Mouse (Mus musculus) gonadal fat pad, adult 2 months (tissue): ENCODE results near the gene Klhl22. TPM values are rescaled to one million over a fixed set of nuclear protein-coding genes. Genes with fewer than 3 reads are reported as not detected.
"Not testable (repeated sequence)": the region's sequence is repeated elsewhere in the genome, so short reads cannot be mapped to it uniquely, and the experiment has no call there.

ENCODE experiments used
- DNase-seq: peaks from one replicate; pipeline ENCODE4 v3.0.0-alpha.2; 2012; ENCODE audit warnings: low read depth
- polyA plus RNA-seq: library from polyadenylated mRNA; depleted of rRNA; stranded (reverse); fragments of >200 nt; gene quantifications from 2 replicates; pipeline ENCODE4 v1.2.3, GENCODE M21; 2012; rRNA removed

Gene Klhl22
- polyA plus RNA-seq, result 44.3 and 56.7 TPM in 2 replicates

DNA sequence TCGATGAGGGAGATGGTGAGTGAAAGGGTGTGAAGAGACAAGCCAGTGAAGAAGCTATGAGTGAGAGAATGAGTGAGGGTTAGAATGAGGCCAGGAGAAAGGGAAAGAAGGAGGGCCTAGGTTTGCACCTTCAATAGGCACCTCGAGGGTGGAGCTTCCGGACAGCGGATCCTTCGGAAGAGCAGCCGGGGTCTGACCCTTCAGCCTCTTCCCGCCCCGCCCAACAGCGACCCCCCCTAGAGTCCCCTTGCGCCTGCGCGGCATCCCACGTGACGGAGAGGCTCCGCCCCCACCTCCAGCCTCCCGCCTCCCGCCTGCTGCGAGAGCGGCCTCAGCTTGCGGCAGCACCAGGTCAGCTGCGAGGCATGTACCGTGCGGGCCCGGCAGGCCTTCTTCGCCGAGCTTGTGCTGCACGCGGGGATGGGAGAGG lies at the start of gene Klhl22:
TSS of gene Klhl22 (plus strand) at position 275 of the 430 bp plus-strand sequence.
- no peak for DNase-seq

- no peak for DNase-seq
These were observed 41.6 kb upstream of the Klhl22 start for GRCm38 (mm10) chr16:17717791-17718190.

DNA sequence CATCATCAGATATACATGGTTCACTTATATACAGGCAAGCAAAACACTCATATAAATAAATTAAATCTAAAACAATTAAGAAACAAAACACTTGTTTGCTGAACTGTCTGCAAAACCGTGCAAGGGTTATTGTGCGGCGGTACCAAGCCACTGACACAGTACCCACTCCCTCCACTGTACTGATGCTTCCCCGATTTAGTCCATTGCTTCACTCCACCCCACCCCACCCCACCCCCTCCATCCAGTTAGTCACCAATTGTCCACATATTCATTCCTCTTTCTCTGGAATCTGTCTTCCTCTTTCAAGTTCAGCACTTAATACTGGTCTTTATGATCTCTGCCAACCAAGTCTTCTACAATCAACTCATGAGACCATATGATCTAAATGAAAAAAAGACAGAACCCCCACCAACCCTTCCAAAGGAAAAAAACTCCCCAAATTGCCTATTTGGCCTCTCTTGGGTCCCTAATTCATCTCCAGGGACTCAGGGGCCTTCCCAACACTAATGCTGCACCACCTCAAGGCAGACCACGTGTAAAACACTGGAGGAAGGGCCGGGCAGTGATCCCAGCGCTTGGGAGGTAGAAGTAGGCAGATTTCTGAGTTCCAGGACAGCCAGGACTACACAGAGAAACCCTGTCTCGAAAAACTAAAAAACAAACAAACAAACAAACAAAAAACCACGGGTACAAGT lies 38.2 kb upstream of the Klhl22 start:
- DNase-seq, result no peak

DNA sequence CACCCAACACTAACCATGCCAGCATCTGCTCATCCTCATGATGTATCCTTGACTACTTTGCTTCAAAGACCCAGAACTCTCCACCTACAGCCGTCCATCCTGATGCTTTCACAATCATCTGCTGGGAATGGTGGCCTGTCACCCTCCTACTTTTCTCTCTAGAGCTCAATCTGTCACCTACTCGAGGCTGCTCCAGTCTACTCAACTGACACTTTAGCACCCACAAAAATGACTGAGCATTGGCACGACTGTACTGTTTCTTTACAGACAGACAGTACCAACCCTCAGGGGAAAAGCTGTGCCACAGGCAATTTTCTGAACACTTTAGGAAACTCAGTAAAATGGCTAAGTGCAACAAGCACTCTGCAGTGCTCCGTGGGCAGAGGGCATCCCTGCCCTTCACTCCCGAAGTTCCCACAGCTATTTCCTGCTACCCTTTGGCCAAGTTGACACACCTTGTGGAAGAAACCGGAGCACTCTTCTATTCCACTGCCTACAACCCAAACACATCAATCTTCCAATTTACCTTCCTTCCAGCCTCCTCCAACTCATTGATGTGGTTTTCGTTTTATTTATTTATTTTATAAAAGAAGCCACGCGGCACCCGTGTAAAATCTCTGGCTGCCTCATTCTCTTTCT lies 37.5 kb upstream of the Klhl22 start:
- DNase-seq, result no peak

DNA sequence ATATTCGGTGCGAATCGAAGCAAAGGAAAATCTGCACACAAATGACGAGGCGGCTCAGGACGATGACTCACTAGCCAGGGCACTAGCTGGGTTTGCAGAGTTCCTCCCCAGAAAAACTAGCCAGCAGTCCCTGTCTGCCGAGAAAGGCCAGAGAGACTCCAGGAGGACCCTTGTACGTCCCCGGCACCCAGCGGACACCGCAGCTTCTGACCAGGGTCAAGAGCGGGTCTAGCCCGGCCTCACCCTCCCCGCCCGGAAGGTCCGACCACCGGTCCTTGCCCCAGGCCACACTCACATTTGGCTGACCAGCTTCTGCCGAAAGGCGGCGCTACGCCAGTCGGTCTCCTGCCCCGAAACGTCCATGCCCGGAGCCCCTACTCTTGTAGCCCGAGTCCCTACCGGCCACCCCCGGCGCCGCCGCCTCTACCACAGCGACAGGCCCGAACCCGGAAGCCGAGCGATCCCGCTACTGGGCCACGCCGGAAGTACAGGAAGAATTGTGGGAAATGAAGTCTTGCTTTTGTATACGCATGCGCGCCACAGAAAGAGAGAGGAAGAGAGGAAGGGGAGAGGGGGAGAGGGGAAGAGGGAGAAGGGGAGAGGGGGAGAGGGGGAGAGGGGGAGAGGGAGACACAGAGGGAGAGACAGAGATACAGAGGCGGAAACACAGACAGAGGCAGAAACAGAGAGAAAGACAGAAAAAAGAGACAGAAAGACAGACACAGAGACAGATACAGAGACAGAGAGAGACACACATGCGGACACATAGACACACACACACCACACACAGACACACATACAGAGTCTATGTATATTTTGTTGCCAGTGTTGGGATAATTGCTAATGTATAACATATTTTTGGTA lies 36.7 kb upstream of the Klhl22 start:
- no peak for DNase-seq

- no peak for DNase-seq
These were observed 36.1 kb upstream of the Klhl22 start for GRCm38 (mm10) chr16:17723325-17723626.

GRCm38 (mm10) chr16:17724448-17724847 lies 35.0 kb upstream of the Klhl22 start:
- no peak for DNase-seq

GRCm38 (mm10) chr16:17727179-17727861 lies 32.1 kb upstream of the Klhl22 start:
- no peak for DNase-seq

GRCm38 (mm10) chr16:17729974-17730373 lies 29.4 kb upstream of the Klhl22 start:
- no peak for DNase-seq

DNA sequence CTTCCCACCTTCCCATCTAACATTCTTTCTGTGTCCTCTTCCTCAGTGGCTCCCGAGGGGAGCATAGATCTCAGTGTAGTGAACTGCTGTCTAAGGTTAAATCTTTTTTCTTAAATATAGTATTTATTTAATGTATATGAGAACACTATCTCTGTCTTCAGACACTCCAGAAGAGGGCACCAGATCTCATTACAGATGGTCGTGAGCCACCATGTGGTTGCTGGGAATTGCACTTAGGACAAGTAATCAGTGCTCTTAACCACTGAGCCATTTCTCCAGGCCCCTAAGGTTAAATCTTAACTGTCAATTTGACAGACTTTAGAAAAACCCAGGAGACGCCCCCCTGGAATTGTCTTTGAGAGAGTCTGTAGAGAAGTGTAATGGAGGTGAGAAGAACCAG lies 27.4 kb upstream of the Klhl22 start:
- no peak for DNase-seq

- DNase-seq, result no peak
These were observed 27.0 kb upstream of the Klhl22 start for GRCm38 (mm10) chr16:17732431-17732830.

DNA sequence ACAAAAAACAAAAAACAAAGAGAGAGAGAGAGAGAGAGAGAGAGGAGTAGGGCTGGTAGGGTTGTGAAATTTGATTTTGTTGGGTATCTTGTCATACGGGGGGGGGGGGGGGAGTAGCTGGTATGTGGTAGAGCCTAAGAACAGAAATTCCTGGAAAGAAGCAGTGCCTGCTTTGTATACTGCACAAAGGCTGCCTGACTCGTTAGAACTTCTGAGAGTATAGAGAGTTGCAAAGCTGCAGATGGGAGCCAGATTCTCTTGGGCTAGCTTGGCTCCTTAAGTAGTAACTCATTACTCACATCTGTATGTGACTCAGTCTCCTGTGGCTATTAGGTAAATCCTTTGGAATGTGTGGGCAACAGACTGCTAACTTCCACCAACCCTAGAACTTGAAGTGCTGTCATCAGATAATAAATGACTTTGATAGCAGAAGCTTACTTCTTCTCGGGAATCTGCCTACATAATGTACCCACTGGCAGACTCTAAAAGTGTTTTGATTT lies 26.5 kb upstream of the Klhl22 start, which contains the start of gene Med15:
TSS of gene Med15 (minus strand) at position 51 of the 500 bp plus-strand sequence.
- no peak for DNase-seq

- no peak for DNase-seq
These were observed 25.8 kb upstream of the Klhl22 start for GRCm38 (mm10) chr16:17733646-17734045.

DNA sequence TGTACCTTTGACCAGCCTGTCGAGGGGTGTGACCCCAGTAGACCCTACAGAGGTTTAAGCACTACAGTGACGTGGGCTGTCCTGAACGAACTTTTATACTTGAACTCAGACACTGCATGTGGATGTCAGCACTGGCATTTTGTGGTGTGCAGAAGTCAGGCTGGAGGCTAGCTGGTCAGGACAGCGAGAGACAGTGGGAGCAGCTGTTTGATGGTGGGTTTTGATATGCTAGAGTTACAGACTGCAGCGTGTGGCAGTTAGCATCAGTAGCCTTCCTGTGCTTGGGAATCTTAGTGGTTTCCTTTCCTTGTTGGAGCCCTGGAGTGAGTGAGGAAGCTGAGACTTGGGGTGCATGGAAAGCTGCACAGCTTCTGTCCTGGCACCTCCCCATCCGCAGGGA lies 24.5 kb upstream of the Klhl22 start:
- not testable (repeated sequence) for DNase-seq

- no peak for DNase-seq
These were observed 23.3 kb upstream of the Klhl22 start for GRCm38 (mm10) chr16:17736156-17736555.

DNA sequence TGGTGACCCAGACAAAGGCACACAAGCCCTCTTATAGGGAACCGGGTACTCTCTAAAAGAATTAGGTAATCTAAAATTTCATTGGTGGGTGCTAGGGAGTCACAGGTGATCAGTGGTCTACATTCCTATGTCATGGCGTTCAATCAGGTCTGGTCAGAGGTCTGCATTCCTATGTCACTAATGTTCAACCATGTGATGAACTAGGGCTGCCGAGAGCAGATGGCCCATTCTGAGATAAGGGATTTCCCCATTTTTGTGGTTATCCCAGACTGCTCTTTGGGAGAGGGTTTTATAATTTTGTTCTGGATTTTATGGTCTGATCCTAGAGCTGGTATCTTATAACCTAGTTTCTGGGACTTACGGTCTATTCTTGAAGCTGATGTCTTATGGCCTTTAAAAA lies 19.3 kb upstream of the Klhl22 start:
- DNase-seq, result no peak

- no peak for DNase-seq
These were observed 16.6 kb upstream of the Klhl22 start for GRCm38 (mm10) chr16:17742810-17743209.

DNA sequence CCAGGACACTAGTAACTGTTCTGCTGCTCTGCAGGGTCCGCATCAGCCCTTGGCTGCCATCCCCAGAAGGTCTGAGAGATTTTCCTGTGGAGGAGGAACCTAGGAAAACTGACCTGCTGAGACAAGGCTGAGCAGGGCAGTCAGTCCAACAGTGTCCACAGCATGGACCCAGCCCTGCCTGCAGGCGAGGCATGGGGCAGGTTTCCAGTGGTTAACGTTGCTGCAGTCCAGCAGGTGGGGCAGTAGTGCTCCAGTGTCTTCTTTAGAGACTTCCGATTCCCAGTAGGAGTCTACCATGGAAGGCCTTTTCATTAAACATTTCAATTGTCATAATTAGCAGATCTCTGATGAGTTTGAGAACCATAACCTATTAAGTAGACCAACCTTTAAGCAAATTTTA lies 16.1 kb upstream of the Klhl22 start:
- no peak for DNase-seq

DNA sequence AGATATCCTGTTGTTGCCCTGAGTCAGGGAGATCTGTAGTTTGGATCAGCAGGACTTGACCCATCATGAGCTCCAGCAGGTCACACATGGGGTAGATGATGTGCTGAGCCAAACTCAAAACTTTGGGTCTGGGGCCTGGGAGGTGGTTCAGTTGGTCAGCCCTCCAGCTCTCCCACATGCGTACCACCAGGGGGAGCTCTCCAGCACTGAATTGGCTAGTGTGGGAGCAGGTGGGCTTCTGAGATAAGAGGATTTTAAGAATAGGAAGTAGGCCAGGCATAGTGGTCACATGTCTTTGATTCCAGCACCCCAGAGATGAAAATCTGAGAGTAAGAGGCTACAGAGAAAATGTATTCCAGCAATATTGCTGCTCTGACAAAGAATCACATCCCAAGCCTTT lies 14.9 kb upstream of the Klhl22 start:
- no peak for DNase-seq

DNA sequence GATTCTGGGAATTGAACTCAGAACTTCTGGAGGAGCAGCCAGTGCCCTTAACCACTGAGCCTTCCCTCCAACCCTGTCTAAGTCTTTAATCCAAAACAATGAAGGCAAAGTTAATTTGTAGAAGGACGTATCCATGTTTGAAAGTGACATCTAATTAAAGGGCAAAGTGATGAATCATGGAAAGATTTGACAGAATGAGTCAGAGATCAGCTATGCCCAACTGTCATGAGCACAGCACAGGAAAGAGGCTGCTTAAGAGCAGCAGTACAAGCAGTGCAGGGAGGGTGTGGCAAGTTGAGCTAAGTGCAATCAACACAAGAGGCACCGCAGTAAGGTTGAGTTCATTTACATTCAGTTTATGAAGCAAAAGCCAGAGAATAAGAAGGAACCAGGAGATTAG lies 14.4 kb upstream of the Klhl22 start:
- no peak for DNase-seq

DNA sequence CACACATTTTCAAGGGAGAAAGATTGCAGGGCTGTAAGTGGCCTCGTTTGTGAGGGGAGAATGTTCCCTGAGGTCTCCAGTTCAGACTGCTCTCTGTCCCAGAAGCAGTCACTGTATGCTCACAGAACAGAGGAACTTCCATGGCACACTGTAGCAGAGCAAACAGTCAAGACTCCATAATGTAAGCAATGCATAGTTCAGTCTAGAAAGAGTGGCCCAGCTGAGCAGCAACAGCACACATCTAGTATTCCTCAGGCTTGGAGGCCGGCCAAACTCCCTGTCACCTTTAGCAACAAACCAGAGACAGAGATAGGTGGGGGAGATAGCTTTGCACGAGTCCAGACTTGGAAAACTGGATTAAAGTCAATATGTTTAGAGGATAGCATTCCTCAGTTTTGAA lies 6.4 kb upstream of the Klhl22 start:
- no peak for DNase-seq

DNA sequence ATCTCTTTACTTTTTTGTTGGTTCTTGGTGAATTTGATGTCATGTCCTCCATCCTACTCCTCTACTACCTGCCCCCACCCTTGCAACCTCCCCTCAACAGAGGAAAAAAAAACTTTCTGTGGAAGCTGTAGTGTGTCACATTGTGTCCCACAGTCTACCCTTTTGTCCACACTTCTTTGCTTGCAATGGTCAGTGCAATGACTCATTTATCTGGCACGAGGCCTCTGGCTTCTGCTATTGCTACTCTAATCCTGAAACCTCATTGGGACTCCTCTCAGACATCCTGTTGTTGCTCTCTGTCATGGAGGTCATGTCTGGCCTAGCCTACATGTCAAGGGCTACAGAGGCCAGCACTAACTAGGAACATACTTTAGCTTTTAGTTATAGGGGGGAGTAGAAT lies 5.7 kb upstream of the Klhl22 start:
- no peak for DNase-seq
